Mouse (Mus musculus) frontal cortex, postnatal 36 days (tissue): ENCODE measurements at regions not wholly inside any gene's neighbourhood (a gene's known extent, or its start where the extent isn't known, plus 50 kb on each side); places are given as distances from the start of the nearest gene placed in this dataset.

ENCODE experiments used
- DNase-seq, 2 experiments: peaks; one replicate each; pipeline ENCODE4 v3.0.0; 2022; ENCODE audit warnings: low spot score in 2 of 2

DNA sequence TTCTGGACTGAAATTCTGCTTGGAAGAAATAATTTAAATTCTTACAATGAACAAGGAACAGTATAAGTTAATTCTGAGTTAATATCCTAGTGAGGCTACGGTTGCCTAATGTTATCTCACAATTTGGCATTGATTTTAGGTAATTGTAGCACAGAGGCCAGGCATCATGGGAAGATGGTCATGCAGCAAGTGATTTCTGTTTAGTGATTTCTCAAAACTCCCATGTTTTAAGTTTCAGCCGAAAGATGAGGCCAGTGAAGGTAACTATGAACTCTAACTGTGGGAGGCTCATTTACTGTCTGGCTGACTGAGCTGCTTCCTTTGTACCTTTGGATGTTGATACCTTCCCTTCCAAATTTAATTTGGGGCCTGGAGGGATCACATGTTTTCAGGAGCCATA, 65.6 kb upstream of the Cwc22 start:
- no peak for DNase-seq

GRCm38 (mm10) chr2:78011051-78011800, 65.1 kb upstream of the Cwc22 start:
- no peak for DNase-seq

GRCm38 (mm10) chr2:78010066-78010690, 64.0 kb upstream of the Cwc22 start:
- DNase-seq = no peak

DNA sequence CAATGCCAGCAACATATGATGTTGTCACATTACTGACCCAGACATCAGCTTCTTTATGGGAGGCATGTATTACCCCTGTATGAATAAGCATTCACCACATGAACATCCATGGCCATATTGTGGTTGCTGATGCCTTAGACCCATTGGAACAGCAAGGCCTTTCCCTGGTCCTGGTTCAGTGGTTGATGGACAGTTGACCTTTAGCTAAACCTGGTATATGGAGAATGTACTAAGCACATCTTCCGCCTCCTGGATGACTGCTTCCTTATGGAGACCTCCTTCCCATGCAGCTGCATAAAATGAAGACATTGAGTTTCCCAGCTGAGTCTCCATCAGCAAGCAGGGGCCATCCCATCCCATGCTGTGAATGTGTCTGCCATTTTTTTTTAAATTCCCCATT, 61.9 kb upstream of the Cwc22 start:
- DNase-seq = no peak

DNA sequence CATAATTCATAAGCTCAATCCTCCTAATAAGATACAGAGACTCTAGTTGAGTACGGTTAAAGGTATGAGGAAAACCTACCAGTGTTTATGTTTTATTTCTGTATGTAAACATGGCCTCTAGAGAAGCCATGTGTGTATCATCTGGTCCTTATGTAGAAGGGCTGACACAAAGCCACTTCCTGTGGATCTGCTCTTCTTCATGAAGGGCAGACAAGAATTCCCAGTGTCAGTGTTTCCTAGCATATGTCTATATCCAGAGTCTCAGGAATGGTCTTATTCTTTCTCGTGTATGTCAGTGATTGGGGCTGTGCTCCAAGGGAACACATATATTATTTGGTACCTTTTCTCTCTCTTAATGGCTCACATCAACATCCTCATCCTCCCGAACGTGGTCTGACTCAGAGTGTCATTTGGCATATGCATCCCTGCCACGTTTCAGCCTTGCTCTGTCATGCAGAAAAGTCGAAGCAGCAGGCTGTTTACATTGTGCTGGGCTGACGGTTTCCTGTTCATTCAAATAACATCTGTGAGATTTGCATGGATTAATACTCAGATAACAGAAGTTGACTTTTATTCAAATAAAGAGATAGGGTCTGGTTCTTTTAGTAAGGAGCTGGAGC, 59.3 kb upstream of the Cwc22 start:
- no peak for DNase-seq

DNA sequence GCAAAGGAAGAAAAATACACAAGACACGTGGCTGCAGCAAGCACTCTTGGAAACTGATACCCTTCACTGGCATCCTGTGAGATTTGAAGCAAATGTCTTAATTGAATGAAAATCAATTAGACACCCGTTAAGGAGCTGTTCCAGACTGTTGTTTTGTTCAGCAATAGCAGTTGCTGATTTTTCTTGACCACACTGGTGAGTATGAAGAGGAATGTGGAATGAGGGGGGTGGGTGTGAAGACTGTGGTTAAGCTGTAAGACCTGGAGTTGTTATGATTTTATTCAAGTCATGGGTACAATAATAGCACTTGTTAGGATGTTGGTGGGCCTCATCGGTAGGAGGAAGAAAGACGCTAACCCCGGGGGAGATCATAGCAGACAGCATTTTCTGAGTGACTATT, 58.3 kb upstream of the Cwc22 start:
- no peak for DNase-seq
